Mouse (Mus musculus) MEL (cell line): Measurements from ENCODE around the gene Scube3. TPM values are rescaled to one million over a fixed set of nuclear protein-coding genes. Genes with fewer than 3 reads are reported as not detected.

Experiments
- DNase-seq: peaks from one replicate; pipeline ENCODE4 v3.0.0; 2011; ENCODE audit warnings: low read depth, low spot score
- H3K27ac ChIP-seq: 2 replicates; pipeline ENCODE4 v1.5.1; 2012; ENCODE audit warnings: low read depth, mild to moderate bottlenecking, control low read depth, low read length, moderate library complexity; ENCODE audit not compliant: control insufficient read depth
- H3K27me3 ChIP-seq, 2 experiments: fragments of 150-350 bp in 1 of 2; sonication (generic) in 1 of 2; 2 replicates each; pipeline ENCODE4 v1.6.1; 2012; ENCODE audit warnings: low read length in 2 of 2, mild to moderate bottlenecking in 2 of 2, improper control_type of control experiment in 1 of 2, moderate library complexity in 1 of 2; ENCODE audit not compliant: insufficient read depth in 2 of 2, control insufficient read depth in 1 of 2
- H3K36me3 ChIP-seq, 2 experiments: 2 replicates each; pipeline ENCODE4 v1.6.1; 2012 to 2014; ENCODE audit warnings: low read length in 2 of 2, improper control_type of control experiment in 1 of 2, inconsistent platforms in 1 of 2, mild to moderate bottlenecking in 1 of 2; ENCODE audit not compliant: insufficient read depth in 2 of 2, control insufficient read depth in 1 of 2
- H3K4me1 ChIP-seq, 2 experiments: fragments of 150-350 bp in 1 of 2; sonication (generic) in 1 of 2; 2 replicates each; pipeline ENCODE4 v1.6.1; 2012; ENCODE audit warnings: low read length in 2 of 2, improper control_type of control experiment in 1 of 2, mild to moderate bottlenecking in 1 of 2; ENCODE audit not compliant: insufficient read depth in 2 of 2, control insufficient read depth in 1 of 2
- H3K4me3 ChIP-seq, 2 experiments: fragments of 150-350 bp in 1 of 2; sonication (generic) in 1 of 2; 2 replicates each; pipeline ENCODE4 v1.5.1; 2012; ENCODE audit warnings: low read depth in 2 of 2, low read length in 2 of 2, mild to moderate bottlenecking in 2 of 2, moderate library complexity in 2 of 2, control low read depth in 1 of 2, improper control_type of control experiment in 1 of 2; ENCODE audit not compliant: control insufficient read depth in 1 of 2, insufficient read depth in 1 of 2
- H3K79me2 ChIP-seq: 2 replicates; pipeline ENCODE4 v1.6.1; 2012; ENCODE audit warnings: mild to moderate bottlenecking, low read length, moderate library complexity; ENCODE audit not compliant: control insufficient read depth, poor library complexity, insufficient read depth
- H3K9ac ChIP-seq: 2 replicates; pipeline ENCODE4 v1.6.1; 2012; ENCODE audit warnings: low read depth, mild to moderate bottlenecking, control low read depth, low read length, moderate library complexity; ENCODE audit not compliant: control insufficient read depth, poor library complexity, severe bottlenecking
- H3K9me3 ChIP-seq: fragments of 150-350 bp; sonication (generic); replicated peaks from 2 replicates; pipeline ENCODE4 v1.6.1; 2012; ENCODE audit warnings: mild to moderate bottlenecking, low read length, improper control_type of control experiment, moderate library complexity; ENCODE audit not compliant: insufficient read depth
- CHD1 ChIP-seq: IDR thresholded peaks from 2 replicates; pipeline ENCODE4 v1.6.1; 2012; ENCODE audit warnings: low read depth, mild to moderate bottlenecking, inconsistent platforms, low read length, improper control_type of control experiment
- CHD2 ChIP-seq: IDR thresholded peaks from 2 replicates; pipeline ENCODE4 v1.6.1; 2011; ENCODE audit warnings: low read length, improper control_type of control experiment
- E2F4 ChIP-seq: IDR thresholded peaks from 2 replicates; pipeline ENCODE4 v1.6.1; 2011; ENCODE audit warnings: low read depth, low read length, improper control_type of control experiment, borderline replicate concordance
- ELF1 ChIP-seq: IDR thresholded peaks from 2 replicates; pipeline ENCODE4 v1.6.1; 2014; ENCODE audit warnings: low read depth, mild to moderate bottlenecking, inconsistent platforms, low read length, improper control_type of control experiment, moderate library complexity
- EP300 ChIP-seq, 2 experiments: IDR thresholded peaks; 2 replicates each; pipeline ENCODE4 v1.6.1; 2011; ENCODE audit warnings: improper control_type of control experiment in 2 of 2, low read length in 2 of 2, low read depth in 1 of 2, mild to moderate bottlenecking in 1 of 2
- ETS1 ChIP-seq: IDR thresholded peaks from 2 replicates; pipeline ENCODE4 v1.6.1; 2012; ENCODE audit warnings: low read depth, mild to moderate bottlenecking, inconsistent platforms, low read length, improper control_type of control experiment, moderate library complexity
- GABPA ChIP-seq: IDR thresholded peaks from 2 replicates; pipeline ENCODE4 v1.6.1; 2012; ENCODE audit warnings: low read depth, mild to moderate bottlenecking, inconsistent platforms, low read length, improper control_type of control experiment, moderate library complexity
- HCFC1 ChIP-seq: IDR thresholded peaks from 2 replicates; pipeline ENCODE4 v1.6.1; 2012; ENCODE audit warnings: low read depth, mild to moderate bottlenecking, inconsistent platforms, low read length, improper control_type of control experiment, moderate library complexity
- KAT2A ChIP-seq: conservative IDR thresholded peaks from 2 replicates; pipeline ENCODE4 v1.6.1; 2012; ENCODE audit warnings: low read depth, low read length, improper control_type of control experiment, inconsistent platforms
- MAX ChIP-seq: IDR thresholded peaks from 2 replicates; pipeline ENCODE4 v1.6.1; 2011; ENCODE audit warnings: low read length, improper control_type of control experiment
- MAZ ChIP-seq: IDR thresholded peaks from 2 replicates; pipeline ENCODE4 v1.6.1; 2012; ENCODE audit warnings: low read depth, mild to moderate bottlenecking, inconsistent platforms, low read length, improper control_type of control experiment
- MEF2A ChIP-seq: IDR thresholded peaks from 2 replicates; pipeline ENCODE4 v1.6.1; 2014; ENCODE audit warnings: low read depth, mild to moderate bottlenecking, inconsistent platforms, low read length, improper control_type of control experiment; ENCODE audit not compliant: poor library complexity, insufficient replicate concordance, severe bottlenecking; ENCODE audit errors: extremely low read depth
- NELFE ChIP-seq: IDR thresholded peaks from 2 replicates; pipeline ENCODE4 v1.6.1; 2011; ENCODE audit warnings: low read depth, low read length, improper control_type of control experiment
- NRF1 ChIP-seq: IDR thresholded peaks from 2 replicates; pipeline ENCODE4 v1.6.1; 2014; ENCODE audit warnings: low read depth, mild to moderate bottlenecking, inconsistent platforms, low read length, improper control_type of control experiment, moderate library complexity; ENCODE audit not compliant: poor library complexity, insufficient read depth, severe bottlenecking
- POLR2AphosphoS2 ChIP-seq: IDR thresholded peaks from 2 replicates; pipeline ENCODE4 v1.6.1; 2011; ENCODE audit warnings: low read length, improper control_type of control experiment
- POLR2AphosphoS5 ChIP-seq: IDR thresholded peaks from 2 replicates; pipeline ENCODE4 v1.6.1; 2012; ENCODE audit warnings: low read depth, borderline replicate concordance, mild to moderate bottlenecking, inconsistent platforms, low read length, moderate library complexity, mixed read lengths
- RCOR1 ChIP-seq: IDR thresholded peaks from 2 replicates; pipeline ENCODE4 v1.6.1; 2012; ENCODE audit warnings: low read depth, mild to moderate bottlenecking, inconsistent platforms, low read length, improper control_type of control experiment
- SMC3 ChIP-seq: IDR thresholded peaks from 2 replicates; pipeline ENCODE4 v1.6.1; 2011; ENCODE audit warnings: low read depth, low read length, improper control_type of control experiment
- TBP ChIP-seq: IDR thresholded peaks from 2 replicates; pipeline ENCODE4 v1.8.0; 2011; ENCODE audit warnings: low read depth, low read length, improper control_type of control experiment
- TCF12 ChIP-seq: IDR thresholded peaks from 2 replicates; pipeline ENCODE4 v1.6.1; 2014; ENCODE audit warnings: low read depth, mild to moderate bottlenecking, inconsistent platforms, low read length, improper control_type of control experiment, moderate library complexity
- UBTF ChIP-seq: IDR thresholded peaks from 2 replicates; pipeline ENCODE4 v1.6.1; 2012; ENCODE audit warnings: low read depth, mild to moderate bottlenecking, inconsistent platforms, low read length, improper control_type of control experiment, moderate library complexity, borderline replicate concordance; ENCODE audit not compliant: insufficient read depth
- USF2 ChIP-seq, 2 experiments: IDR thresholded peaks; 2 replicates each; pipeline ENCODE4 v1.6.1; 2011 to 2012; ENCODE audit warnings: improper control_type of control experiment in 2 of 2, low read length in 2 of 2, borderline replicate concordance in 1 of 2, inconsistent platforms in 1 of 2, low read depth in 1 of 2, mild to moderate bottlenecking in 1 of 2; ENCODE audit not compliant: insufficient read depth in 1 of 2
- ZC3H11A ChIP-seq: IDR thresholded peaks from 2 replicates; pipeline ENCODE4 v1.6.1; 2012; ENCODE audit warnings: low read depth, mild to moderate bottlenecking, inconsistent platforms, low read length, improper control_type of control experiment
- ZKSCAN1 ChIP-seq: IDR thresholded peaks from 2 replicates; pipeline ENCODE4 v1.6.1; 2012; ENCODE audit warnings: low read depth, mild to moderate bottlenecking, inconsistent platforms, low read length, improper control_type of control experiment, moderate library complexity
- ZMIZ1 ChIP-seq: IDR thresholded peaks from 2 replicates; pipeline ENCODE4 v1.6.1; 2012; ENCODE audit warnings: low read depth, mild to moderate bottlenecking, inconsistent platforms, low read length, improper control_type of control experiment, moderate library complexity
- ZNF384 ChIP-seq: IDR thresholded peaks from 2 replicates; pipeline ENCODE4 v1.6.1; 2012; ENCODE audit warnings: low read depth, mild to moderate bottlenecking, inconsistent platforms, low read length, improper control_type of control experiment
- polyA plus RNA-seq, 2 experiments: library from polyadenylated mRNA; stranded (reverse) in 1 of 2; unstranded in 1 of 2; fragments of >175 nt in 1 of 2; fragments of >200 nt in 1 of 2; gene quantifications; 2 replicates each; pipeline versions ENCODE4 v1.2.1 to v1.2.4; 2012; ENCODE audit warnings: low replicate concordance in 2 of 2, low read depth in 1 of 2; ENCODE audit not compliant: insufficient read length in 2 of 2, insufficient read depth in 1 of 2, missing spikeins in 1 of 2
- total RNA-seq: library from RNA; depleted of rRNA; stranded (reverse); fragments of 300-350 nt; gene quantifications from 2 replicates; pipeline ENCODE4 v1.2.3, GENCODE M21; 2012

Scube3 gene
- total and polyA plus RNA-seq, 3 experiments: 0.03 to 0.04 TPM; not detected in 1

GRCm38 (mm10) chr17:28188313-28188712, 46.4 kb downstream of the Scube3 start:
- Histone ChIP-seq H3K36me3 (no peaks in the 10 kb centered on the region; a peak in 1 of 4 replicates), H3K9ac (no peak overlapping the region), H3K27me3 (no peaks in the 10 kb centered on the region), H3K9me3 (no peaks in the 10 kb centered on the region), H3K4me3 (no peak overlapping the region), H3K4me1 (no peaks in the 10 kb centered on the region; a peak in 1 of 4 replicates), H3K27ac (no peak overlapping the region), H3K79me2 (no peaks in the 10 kb centered on the region)
- TF ChIP-seq UBTF (no peak), TCF12 (no peak), GABPA (no peak), ETS1 (no peak), USF2 (IDR thresholded peaks at IDR 0.05; ENCODE audit: borderline replicate concordance in 1 of 2, insufficient read depth in 1 of 2, low read depth in 1 of 2, low read length in 2 of 2) (no peak), SMC3 (no peak), HCFC1 (no peak), E2F4 (no peak), TBP (no peak), NRF1 (no peak), CHD2 (no peak), RCOR1 (no peak), POLR2AphosphoS2 (no peak), CHD1 (no peak), MAZ (no peak), KAT2A (no peak)
- DNase-seq: no peak

GRCm38 (mm10) chr17:28192754-28193153, 50.8 kb downstream of the Scube3 start:
- DNase-seq: no peak
- no peak overlapping the region for H3K9ac ChIP-seq
- no peak overlapping the region for H3K27ac ChIP-seq
- no peaks in the 10 kb centered on the region for H3K79me2 ChIP-seq
- no peaks in the 10 kb centered on the region; a peak in 1 of 4 replicates for H3K4me1 ChIP-seq
- no peak overlapping the region for H3K4me3 ChIP-seq
- H3K27me3 ChIP-seq: no peaks in the 10 kb centered on the region
- TF ChIP-seq KAT2A (no peak), ZNF384 (no peak), MEF2A (no peak), POLR2AphosphoS5 (no peak), EP300 (IDR thresholded peaks at IDR 0.05; ENCODE audit: low read depth in 1 of 2, low read length in 2 of 2) (no peak), RCOR1 (no peak), ETS1 (no peak), HCFC1 (no peak), NELFE (no peak), ZMIZ1 (no peak), POLR2AphosphoS2 (no peak), NRF1 (no peak), MAX (no peak), ELF1 (no peak), ZKSCAN1 (no peak), ZC3H11A (no peak), TCF12 (no peak)
- H3K36me3 ChIP-seq: no peaks in the 10 kb centered on the region; a peak in 1 of 4 replicates
- no peaks in the 10 kb centered on the region for H3K9me3 ChIP-seq
